Mouse (Mus musculus) testis, adult 2 months (tissue): ENCODE results near the gene Ubr7.

ENCODE experiments used
- CTCF ChIP-seq: fragments of 200-500 bp; IDR thresholded peaks from 2 replicates; pipeline ENCODE4 v1.5.1; 2012; ENCODE audit warnings: low read depth, mild to moderate bottlenecking, inconsistent platforms, low read length, moderate library complexity; ENCODE audit not compliant: control insufficient read depth, insufficient read depth, insufficient replicate concordance
- POLR2A ChIP-seq: fragments of 200-500 bp; IDR thresholded peaks from 2 replicates; pipeline ENCODE4 v1.6.1; 2012; ENCODE audit warnings: low read depth, mild to moderate bottlenecking, inconsistent platforms, low read length, moderate library complexity; ENCODE audit not compliant: control insufficient read depth

DNA sequence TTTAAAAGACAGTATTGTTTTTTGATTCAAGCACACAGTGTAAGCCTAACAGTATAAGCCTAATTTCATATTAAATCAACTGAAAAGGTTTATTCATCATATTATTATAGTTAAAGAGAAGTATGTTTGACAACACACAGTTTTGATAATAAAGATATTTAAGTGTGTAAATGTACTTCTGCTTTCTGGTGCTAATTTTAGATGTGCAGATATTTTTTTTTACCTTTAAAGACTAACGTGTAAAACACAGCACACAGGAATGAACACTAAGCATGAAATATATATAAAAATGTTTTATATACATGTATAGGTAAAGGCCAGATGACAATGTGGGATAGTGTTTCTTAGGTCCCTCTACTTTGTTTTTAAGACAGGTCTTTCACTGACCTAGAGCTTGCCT lies 69.4 kb downstream of the Ubr7 start:
- no peak for TF ChIP-seq POLR2A
- no peak for TF ChIP-seq CTCF
